Mouse (Mus musculus): Measurements from ENCODE around the gene P2ry6. TPM values are rescaled to one million over a fixed set of nuclear protein-coding genes. Genes with fewer than 3 reads are reported as not detected.
A peak's percentile ranks its signal among the peaks of the same experiment; 100 is the strongest.

P2ry6 gene
- total RNA-seq, 1 experiment: 0.45 TPM

DNA sequence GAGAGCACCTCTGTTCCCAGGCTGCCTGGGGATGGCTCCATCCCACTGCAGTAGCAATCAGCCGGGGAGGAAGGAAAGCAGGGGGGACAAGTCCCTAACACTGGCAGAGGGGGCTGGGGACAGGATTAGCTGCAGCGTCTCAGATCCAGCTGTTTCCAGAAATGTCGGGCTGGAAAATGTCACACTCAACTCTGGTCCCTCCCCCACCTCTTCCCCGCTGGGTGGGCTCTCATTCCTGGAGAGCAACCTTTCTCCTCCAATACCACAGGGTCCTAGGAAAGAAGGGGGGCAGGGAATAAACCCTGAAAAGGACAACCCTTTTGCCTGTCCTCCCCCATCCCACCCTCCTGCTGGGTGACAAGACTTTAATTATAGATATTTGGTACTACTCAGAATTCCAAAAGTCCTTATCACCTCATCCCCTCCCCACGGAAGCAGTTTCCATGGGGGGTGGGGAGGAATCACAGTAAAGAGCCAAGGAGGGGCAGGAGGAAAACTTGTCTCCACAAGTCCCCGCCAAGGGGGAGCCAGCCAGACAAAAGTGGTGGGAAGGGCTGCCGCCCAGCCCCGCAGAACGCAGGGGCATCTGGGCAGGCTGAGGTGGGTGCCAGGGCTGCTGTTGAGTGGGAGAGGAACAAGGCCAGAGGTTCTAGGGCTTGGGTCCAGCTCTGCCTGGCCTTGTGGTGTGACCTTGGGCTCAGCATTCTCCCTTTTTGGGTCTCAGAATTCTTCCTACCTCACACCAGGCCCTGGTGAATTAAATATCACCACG is 49.6 kb downstream of the P2ry6 start:
- TF ChIP-seq MAFK (IDR thresholded peaks at IDR 0.05; ENCODE audit: insufficient read depth, low read depth, low read length): no peak
- no peak for TF ChIP-seq ZC3H11A (IDR thresholded peaks at IDR 0.05; ENCODE audit: borderline replicate concordance, low read depth, low read length)
- no peak for TF ChIP-seq ZNF384 (IDR thresholded peaks at IDR 0.05; ENCODE audit: low read depth, low read length)
- TF ChIP-seq HCFC1 (IDR thresholded peaks at IDR 0.05; ENCODE audit: borderline replicate concordance, insufficient read depth, low read length): no peak
- no peak for TF ChIP-seq CHD2 (IDR thresholded peaks at IDR 0.05; ENCODE audit: low read depth, low read length)
- no peak overlapping the region; the same call in 1 of the 2 replicates for H3K27ac ChIP-seq (ENCODE audit: insufficient read depth, low read depth, low read length, poor library complexity, severe bottlenecking)
- in situ Hi-C loops (cut with MboI; ENCODE audit: low sequenced_read_pairs in 2 of 2, unreplicated experiment in 2 of 2): no loop called here
- H3K36me3 ChIP-seq (ENCODE audit: control insufficient read depth, insufficient read depth, low read length, poor library complexity, severe bottlenecking): peaks cover 18% of the 10 kb centered on the region; the same call in 1 of the 2 replicates
- H3K9me3 ChIP-seq (ENCODE audit: control insufficient read depth, insufficient read depth, low read depth, low read length): no peaks in the 10 kb centered on the region
- no peak overlapping the region for H3K4me3 ChIP-seq (ENCODE audit: insufficient read depth in 1 of 2, low read depth in 1 of 2, low read length in 2 of 2, poor library complexity in 1 of 2, severe bottlenecking in 1 of 2)
- DNase-seq (ENCODE audit: low read depth, low spot score): no peak
- H3K4me1 ChIP-seq (ENCODE audit: control insufficient read depth in 2 of 2, insufficient read depth in 2 of 2, low read length in 2 of 2, poor library complexity in 1 of 2): peaks cover 5 to 35% of the 10 kb centered on the region in 2 experiments
- peak overlapping the region; percentile 41; the same call in 1 of the 2 replicates for H3K9ac ChIP-seq (ENCODE audit: insufficient read depth, low read depth, low read length, poor library complexity, severe bottlenecking)

DNA sequence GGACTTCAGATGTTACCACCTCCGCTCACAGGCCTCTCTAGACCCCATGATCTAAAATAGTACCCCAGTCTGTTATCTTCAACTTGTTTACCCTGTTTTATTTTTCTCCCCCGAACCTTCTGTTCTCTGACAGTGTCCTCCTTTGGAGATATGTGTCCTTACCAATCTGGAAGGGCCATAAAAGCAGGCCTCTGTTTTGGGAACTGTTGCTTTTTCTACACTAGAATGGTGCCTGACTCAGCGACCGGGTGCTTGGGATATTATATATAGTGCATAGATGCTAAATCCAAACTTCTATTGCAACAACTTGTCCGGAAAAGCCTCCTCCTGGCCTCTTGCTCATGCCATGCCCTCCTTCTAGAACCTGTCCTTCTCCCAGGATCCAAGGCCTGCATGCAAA is 50.2 kb downstream of the P2ry6 start:
- Histone ChIP-seq H3K9ac (ENCODE audit: insufficient read depth, low read depth, low read length, poor library complexity, severe bottlenecking) (no peak overlapping the region), H3K27ac (ENCODE audit: insufficient read depth, low read depth, low read length, poor library complexity, severe bottlenecking) (no peak overlapping the region), H3K36me3 (ENCODE audit: control insufficient read depth, insufficient read depth, low read length, poor library complexity, severe bottlenecking) (peaks cover 14% of the 10 kb centered on the region; the same call in 1 of the 2 replicates), H3K4me1 (ENCODE audit: control insufficient read depth in 2 of 2, insufficient read depth in 2 of 2, low read length in 2 of 2, poor library complexity in 1 of 2) (peaks cover 5 to 32% of the 10 kb centered on the region in 2 experiments), H3K9me3 (ENCODE audit: control insufficient read depth, insufficient read depth, low read depth, low read length) (no peaks in the 10 kb centered on the region), H3K4me3 (ENCODE audit: insufficient read depth in 1 of 2, low read depth in 1 of 2, low read length in 2 of 2, poor library complexity in 1 of 2, severe bottlenecking in 1 of 2) (no peak overlapping the region)
- in situ Hi-C loops (cut with MboI; ENCODE audit: low sequenced_read_pairs in 2 of 2, unreplicated experiment in 2 of 2): no loop called here
- TF ChIP-seq ZC3H11A (IDR thresholded peaks at IDR 0.05; ENCODE audit: borderline replicate concordance, low read depth, low read length) (no peak), ZNF384 (IDR thresholded peaks at IDR 0.05; ENCODE audit: low read depth, low read length) (no peak), MAFK (IDR thresholded peaks at IDR 0.05; ENCODE audit: insufficient read depth, low read depth, low read length) (no peak), HCFC1 (IDR thresholded peaks at IDR 0.05; ENCODE audit: borderline replicate concordance, insufficient read depth, low read length) (no peak), CHD2 (IDR thresholded peaks at IDR 0.05; ENCODE audit: low read depth, low read length) (no peak)
- DNase-seq (ENCODE audit: low read depth, low spot score): no peak

DNA sequence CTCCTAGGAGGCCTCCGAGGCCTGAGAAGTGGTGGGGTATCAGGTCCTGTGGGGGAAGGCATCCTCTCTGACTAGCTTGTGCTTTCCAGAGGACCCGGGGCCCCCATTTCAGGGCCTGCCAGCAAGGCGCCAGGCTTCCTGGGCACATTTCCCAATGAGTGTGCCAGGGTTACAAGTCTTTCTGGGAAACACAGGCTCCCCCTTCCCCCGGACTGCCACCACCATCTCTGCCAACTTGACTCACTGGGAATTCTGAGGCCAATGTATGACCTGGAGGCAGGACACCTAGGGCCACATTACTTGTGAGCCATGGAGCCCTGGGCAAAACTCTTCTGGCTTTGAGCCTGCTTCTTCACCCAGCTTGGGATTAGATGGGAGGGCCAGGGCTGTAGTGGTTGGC is 51.5 kb downstream of the P2ry6 start:
- Histone ChIP-seq H3K36me3 (ENCODE audit: control insufficient read depth, insufficient read depth, low read length, poor library complexity, severe bottlenecking) (peaks cover 5% of the 10 kb centered on the region; the same call in 1 of the 2 replicates), H3K9me3 (ENCODE audit: control insufficient read depth, insufficient read depth, low read depth, low read length) (no peaks in the 10 kb centered on the region), H3K9ac (ENCODE audit: insufficient read depth, low read depth, low read length, poor library complexity, severe bottlenecking) (no peak overlapping the region), H3K27ac (ENCODE audit: insufficient read depth, low read depth, low read length, poor library complexity, severe bottlenecking) (no peak overlapping the region), H3K4me1 (ENCODE audit: control insufficient read depth in 2 of 2, insufficient read depth in 2 of 2, low read length in 2 of 2, poor library complexity in 1 of 2) (peaks cover 9 to 36% of the 10 kb centered on the region in 2 experiments), H3K4me3 (ENCODE audit: insufficient read depth in 1 of 2, low read depth in 1 of 2, low read length in 2 of 2, poor library complexity in 1 of 2, severe bottlenecking in 1 of 2) (no peak overlapping the region)
- TF ChIP-seq ZNF384 (IDR thresholded peaks at IDR 0.05; ENCODE audit: low read depth, low read length): no peak
- in situ Hi-C loops (cut with MboI; ENCODE audit: low sequenced_read_pairs in 2 of 2, unreplicated experiment in 2 of 2): no loop called here
- DNase-seq (ENCODE audit: low read depth, low spot score): no peak

DNA sequence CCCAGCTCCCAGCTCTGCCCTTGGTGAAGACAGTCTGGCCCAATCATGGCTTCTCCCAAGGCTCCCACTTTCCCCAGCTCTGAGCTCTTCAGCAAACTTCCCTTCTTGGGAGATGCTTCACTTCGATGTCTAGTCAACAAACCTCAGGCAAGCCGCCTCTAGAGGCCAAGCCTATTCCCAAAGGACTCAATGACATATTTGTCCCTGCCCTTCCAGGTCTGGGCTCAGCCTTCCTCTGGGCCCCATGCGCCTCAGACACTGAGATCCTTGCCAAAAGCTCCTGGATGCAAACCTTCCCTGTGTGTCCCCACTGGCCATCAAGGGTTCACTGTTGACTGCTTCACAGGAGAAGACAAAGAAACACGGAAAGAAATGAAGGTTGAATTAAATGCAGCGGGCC is 53.2 kb downstream of the P2ry6 start:
- H3K27ac ChIP-seq (ENCODE audit: insufficient read depth, low read depth, low read length, poor library complexity, severe bottlenecking): no peak overlapping the region
- no peak overlapping the region for H3K9ac ChIP-seq (ENCODE audit: insufficient read depth, low read depth, low read length, poor library complexity, severe bottlenecking)
- TF ChIP-seq CHD2 (IDR thresholded peaks at IDR 0.05; ENCODE audit: low read depth, low read length) (no peak), HCFC1 (IDR thresholded peaks at IDR 0.05; ENCODE audit: borderline replicate concordance, insufficient read depth, low read length) (no peak), ZC3H11A (IDR thresholded peaks at IDR 0.05; ENCODE audit: borderline replicate concordance, low read depth, low read length) (no peak), ZNF384 (IDR thresholded peaks at IDR 0.05; ENCODE audit: low read depth, low read length) (no peak), MAFK (IDR thresholded peaks at IDR 0.05; ENCODE audit: insufficient read depth, low read depth, low read length) (no peak)
- peaks cover 9 to 25% of the 10 kb centered on the region in 2 experiments for H3K4me1 ChIP-seq (ENCODE audit: control insufficient read depth in 2 of 2, insufficient read depth in 2 of 2, low read length in 2 of 2, poor library complexity in 1 of 2)
- H3K9me3 ChIP-seq (ENCODE audit: control insufficient read depth, insufficient read depth, low read depth, low read length): no peaks in the 10 kb centered on the region
- in situ Hi-C loops (cut with MboI; ENCODE audit: low sequenced_read_pairs in 2 of 2, unreplicated experiment in 2 of 2): no loop called here
- peaks cover 8% of the 10 kb centered on the region; the same call in 1 of the 2 replicates for H3K36me3 ChIP-seq (ENCODE audit: control insufficient read depth, insufficient read depth, low read length, poor library complexity, severe bottlenecking)
- H3K4me3 ChIP-seq (ENCODE audit: insufficient read depth in 1 of 2, low read depth in 1 of 2, low read length in 2 of 2, poor library complexity in 1 of 2, severe bottlenecking in 1 of 2): no peak overlapping the region
- DNase-seq (ENCODE audit: low read depth, low spot score): no peak

Data from ES-E14 (cell line).